Mouse (Mus musculus) liver, embryonic 16.5 days (tissue): Measurements from ENCODE around the gene Tulp3. TPM values are rescaled to one million over a fixed set of nuclear protein-coding genes. Genes with fewer than 3 reads are reported as not detected.
A peak's percentile ranks its signal among the peaks of the same experiment; 100 is the strongest.
"Not testable (repeated sequence)": the region's sequence is repeated elsewhere in the genome, so short reads cannot be mapped to it uniquely, and the experiment has no call there.

Source experiments
- ATAC-seq: fragments of 200-750 bp; cut with Nextera tagmentation; 2 replicates; pipeline ENCODE4 v1.8.0; 2017; ENCODE audit warnings: low read depth, mild to moderate bottlenecking, moderate number of reproducible peaks, moderate library complexity
- H3K27ac ChIP-seq: fragments of 300-500 bp; sonication (generic); 2 replicates; pipeline ENCODE4 v1.5.1; 2014; ENCODE audit warnings: mild to moderate bottlenecking, low read length
- H3K27me3 ChIP-seq: fragments of 300-500 bp; sonication (generic); 2 replicates; pipeline ENCODE4 v1.6.1; 2014; ENCODE audit warnings: low read depth, low read length, mixed read lengths; ENCODE audit not compliant: control insufficient read depth, insufficient read depth
- H3K36me3 ChIP-seq: fragments of 300-500 bp; sonication (generic); 2 replicates; pipeline ENCODE4 v1.6.1; 2014; ENCODE audit warnings: mild to moderate bottlenecking; ENCODE audit not compliant: control insufficient read depth, insufficient read depth
- H3K4me1 ChIP-seq: fragments of 300-500 bp; sonication (generic); 2 replicates; pipeline ENCODE4 v1.6.1; 2014; ENCODE audit warnings: low read depth, low read length, mixed read lengths; ENCODE audit not compliant: control insufficient read depth
- H3K4me2 ChIP-seq: fragments of 300-500 bp; sonication (generic); 2 replicates; pipeline ENCODE4 v1.6.1; 2014; ENCODE audit warnings: low read depth, low read length, mixed read lengths
- H3K4me3 ChIP-seq: fragments of 300-500 bp; sonication (generic); 2 replicates; pipeline ENCODE4 v1.5.1; 2014; ENCODE audit warnings: low read depth, mild to moderate bottlenecking, low read length
- H3K9ac ChIP-seq: fragments of 300-500 bp; sonication (generic); 2 replicates; pipeline ENCODE4 v1.6.1; 2014; ENCODE audit warnings: low read depth, low read length
- H3K9me3 ChIP-seq: fragments of 300-500 bp; sonication (generic); replicated peaks from 2 replicates; pipeline ENCODE4 v1.6.1; 2016; ENCODE audit warnings: low read length; ENCODE audit not compliant: control insufficient read depth
- WGBS: fragments of 180-500 bp; shearing (Covaris S2); extraction: QIAGEN DNeasy Blood & Tissue Kit; methylation state at CpG from one replicate; pipeline ENCODE4 v1.1.7; 2014; ENCODE audit not compliant: insufficient replicate concordance; 5-methylcytosine and 5-hydroxymethylcytosine counted together
- polyA plus RNA-seq: library from polyadenylated mRNA; unstranded; fragments of >200 nt; fragmentation: Nextera tagmentation; extraction: Ambion mirVana; gene quantifications from 2 replicates; pipeline ENCODE4 v1.2.1, GENCODE M21; 2015

Gene Tulp3
- polyA plus RNA-seq, 1 experiment from 2014 or later = 1.7 TPM

DNA sequence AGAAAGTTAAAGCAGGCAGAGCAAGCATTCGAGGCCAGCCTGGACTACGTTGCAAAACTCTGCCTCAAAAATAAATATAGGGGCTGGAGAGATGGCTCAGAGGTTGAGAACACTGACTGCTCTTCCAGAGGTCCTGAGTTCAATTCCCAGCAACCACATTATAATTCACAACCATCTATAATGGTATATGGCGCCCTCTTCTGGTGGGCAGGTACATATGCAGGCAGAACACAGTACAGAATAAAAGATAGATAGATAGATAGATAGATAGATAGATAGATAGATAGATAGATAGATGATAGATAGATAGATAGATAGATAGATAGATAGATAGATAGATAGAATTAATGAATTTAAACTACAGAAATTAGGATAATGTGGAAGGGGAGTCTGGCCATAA lies 53.0 kb downstream of the Tulp3 start:
- not testable (repeated sequence) for H3K9me3 ChIP-seq, H3K27ac ChIP-seq, H3K9ac ChIP-seq, ATAC-seq, H3K36me3 ChIP-seq, H3K4me3 ChIP-seq, H3K4me2 ChIP-seq, H3K4me1 ChIP-seq
- WGBS = 58% methylated on average over 3 of the region's 3 CpGs
- H3K27me3 ChIP-seq = peaks cover 40% of the 10 kb centered on the region

DNA sequence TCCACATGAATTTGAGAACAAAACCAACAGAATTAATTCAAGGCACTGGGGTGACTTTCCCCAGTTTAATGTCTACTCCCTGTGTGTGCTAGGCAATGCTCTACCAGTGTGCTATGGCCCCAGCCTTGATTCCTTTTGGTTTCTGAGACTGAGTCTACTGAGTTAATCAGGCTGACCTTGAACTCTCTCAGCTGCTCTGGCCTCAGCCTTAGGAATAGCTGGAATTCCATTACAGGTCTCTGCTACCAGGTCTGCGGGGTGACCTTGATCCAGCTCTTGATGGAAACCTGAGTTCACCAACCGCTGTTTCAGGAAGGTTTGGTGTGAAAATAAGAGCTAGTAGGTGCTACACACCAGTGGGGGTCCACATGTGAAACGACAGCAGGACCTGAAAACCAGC lies 53.8 kb downstream of the Tulp3 start:
- no peak for ATAC-seq
- 68% methylated on average over 3 of the region's 3 CpGs for whole genome bisulfite sequencing
- Histone ChIP-seq H3K27ac (no peak overlapping the region), H3K4me1 (no peaks in the 10 kb centered on the region; the same call in 1 of the 2 replicates), H3K9ac (no peak overlapping the region), H3K27me3 (peaks cover 40% of the 10 kb centered on the region), H3K4me3 (no peak overlapping the region), H3K4me2 (no peak overlapping the region), H3K36me3 (no peaks in the 10 kb centered on the region), H3K9me3 (no peaks in the 10 kb centered on the region)

DNA sequence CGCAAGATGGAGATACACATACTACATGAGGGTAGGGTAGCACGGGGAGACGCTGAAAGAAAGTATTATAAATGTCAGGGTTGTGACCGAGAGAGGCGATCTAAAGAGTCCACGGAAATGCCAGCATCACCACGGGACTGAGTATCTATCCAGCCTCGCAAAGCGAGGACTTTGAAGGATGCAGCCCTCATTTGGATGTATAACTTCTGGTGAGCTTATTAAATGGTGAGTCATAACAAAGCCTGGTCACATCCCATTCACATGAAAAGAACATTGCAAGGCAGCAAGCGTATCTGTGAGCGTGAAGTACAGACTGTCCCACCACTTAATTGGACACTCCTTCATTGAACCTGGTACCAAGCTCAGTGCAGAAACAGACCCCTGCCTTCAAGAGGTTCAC lies 54.2 kb downstream of the Tulp3 start:
- Histone ChIP-seq H3K4me2 (no peak overlapping the region), H3K4me1 (no peaks in the 10 kb centered on the region; the same call in none of the 2 replicates), H3K9me3 (no peaks in the 10 kb centered on the region), H3K4me3 (no peak overlapping the region), H3K9ac (no peak overlapping the region), H3K36me3 (no peaks in the 10 kb centered on the region), H3K27me3 (peaks cover 40% of the 10 kb centered on the region), H3K27ac (no peak overlapping the region)
- 39% methylated on average over 11 of the region's 11 CpGs for WGBS
- ATAC-seq = no peak

DNA sequence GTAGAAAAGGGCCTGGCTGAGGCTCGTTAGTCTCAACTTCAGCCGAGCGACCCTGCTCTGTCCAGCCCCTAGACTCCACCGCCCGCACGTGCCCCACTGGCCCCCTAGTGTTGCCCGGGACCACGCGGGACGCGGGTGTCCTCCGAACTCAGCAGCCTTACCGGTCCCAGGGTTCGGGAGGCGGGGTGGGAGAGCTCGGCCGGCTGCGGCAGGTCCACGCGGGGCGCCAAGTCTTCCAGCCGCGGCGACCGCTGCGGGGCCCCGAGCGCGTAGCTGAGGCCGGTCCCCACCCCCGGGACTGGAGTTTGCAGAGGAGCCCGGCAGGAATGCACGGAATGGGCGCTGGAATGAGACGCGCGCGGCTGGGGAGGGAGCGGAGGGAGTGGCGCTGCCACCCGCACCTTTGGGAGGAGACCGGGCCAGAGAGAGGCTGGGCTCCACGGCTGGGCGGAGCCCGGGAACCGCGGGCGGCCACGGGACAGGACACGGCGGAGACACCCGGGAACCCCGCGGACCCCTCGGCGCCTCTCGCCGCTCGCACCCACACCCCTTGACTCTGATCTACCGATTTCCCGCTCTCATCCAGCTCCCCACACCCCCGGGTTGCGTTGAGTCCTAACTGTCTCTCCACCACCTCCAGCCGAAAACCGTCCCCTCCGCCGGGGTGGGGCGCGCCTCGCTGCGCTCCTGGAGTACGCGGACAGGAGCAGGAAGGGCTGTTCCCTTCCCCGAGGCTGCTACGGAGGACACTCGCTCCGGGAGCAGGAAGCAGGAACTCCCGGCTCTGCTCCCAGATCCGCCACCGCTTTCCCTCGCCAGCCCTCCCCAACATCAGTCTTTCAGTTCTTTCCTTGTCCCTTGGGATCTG lies 55.3 kb downstream of the Tulp3 start, which contains the start of gene Tead4:
Gene Tead4 (minus strand): TSS at position 690 of the 868 bp plus-strand sequence.
- H3K4me3 ChIP-seq = peak within 1 kb of the TSS; percentile 60
- WGBS = under 1% methylated on average over 72 of the region's 81 CpGs
- peak within 1 kb of the TSS; percentile 52 for H3K4me2 ChIP-seq
- H3K9me3 ChIP-seq = no peaks in the 10 kb centered on the region
- no peaks in the 10 kb centered on the region; the same call in none of the 2 replicates for H3K4me1 ChIP-seq
- H3K9ac ChIP-seq = peak within 1 kb of the TSS; percentile 43
- no peaks in the 10 kb centered on the region for H3K36me3 ChIP-seq
- peaks cover 40% of the 10 kb centered on the region for H3K27me3 ChIP-seq
- H3K27ac ChIP-seq = peak within 1 kb of the TSS; percentile 30; the same call in 1 of the 2 replicates
- ATAC-seq = peak; percentile 76

DNA sequence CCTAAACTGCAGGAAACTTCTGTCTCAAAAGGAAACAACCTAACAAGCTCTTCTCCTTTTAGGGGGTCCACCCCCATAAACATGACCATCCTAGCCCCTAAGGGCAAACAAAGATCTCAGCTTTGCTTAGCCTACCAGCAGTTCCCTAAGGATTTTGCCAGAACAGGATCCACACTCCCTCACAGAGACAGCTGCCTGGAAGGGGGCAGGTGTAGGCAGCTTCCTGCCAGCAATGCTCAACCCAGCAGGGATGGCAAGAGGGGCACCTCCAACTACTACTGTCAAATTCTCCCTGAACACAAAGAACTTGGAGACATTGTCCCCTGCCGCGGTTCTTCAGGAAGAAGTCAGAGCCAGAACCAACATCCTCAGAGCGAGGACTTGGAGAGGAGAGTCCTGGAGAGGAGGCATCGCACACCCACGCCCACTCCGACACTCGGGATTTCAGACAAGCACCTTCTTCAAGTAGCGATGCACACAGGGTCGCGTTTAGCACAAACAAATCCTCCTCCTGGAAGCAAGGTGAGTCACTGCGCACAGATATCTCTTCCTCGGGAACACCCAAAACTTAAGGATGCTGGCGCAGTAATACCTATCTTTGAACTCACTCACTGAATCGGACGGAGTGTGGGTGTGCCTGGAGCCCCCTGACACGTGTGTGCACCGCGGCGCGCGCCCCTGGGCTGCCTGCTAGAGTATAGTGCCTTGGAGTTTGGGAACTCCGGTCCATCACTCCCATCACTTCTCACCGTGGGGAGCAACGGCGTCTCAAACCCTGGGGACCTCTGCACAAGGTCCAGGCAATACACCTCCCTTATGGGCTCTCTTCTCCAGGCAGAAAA lies 56.1 kb downstream of the Tulp3 start:
- Histone ChIP-seq H3K27me3 (peaks cover 40% of the 10 kb centered on the region), H3K9me3 (no peaks in the 10 kb centered on the region), H3K36me3 (no peaks in the 10 kb centered on the region), H3K4me3 (peak overlapping the region; percentile 60), H3K9ac (peak overlapping the region; percentile 43; the same call in 1 of the 2 replicates), H3K27ac (no peak overlapping the region), H3K4me1 (no peaks in the 10 kb centered on the region; the same call in none of the 2 replicates), H3K4me2 (peak overlapping the region; percentile 52)
- ATAC-seq = no peak
- WGBS = 1% methylated on average over 25 of the region's 25 CpGs

DNA sequence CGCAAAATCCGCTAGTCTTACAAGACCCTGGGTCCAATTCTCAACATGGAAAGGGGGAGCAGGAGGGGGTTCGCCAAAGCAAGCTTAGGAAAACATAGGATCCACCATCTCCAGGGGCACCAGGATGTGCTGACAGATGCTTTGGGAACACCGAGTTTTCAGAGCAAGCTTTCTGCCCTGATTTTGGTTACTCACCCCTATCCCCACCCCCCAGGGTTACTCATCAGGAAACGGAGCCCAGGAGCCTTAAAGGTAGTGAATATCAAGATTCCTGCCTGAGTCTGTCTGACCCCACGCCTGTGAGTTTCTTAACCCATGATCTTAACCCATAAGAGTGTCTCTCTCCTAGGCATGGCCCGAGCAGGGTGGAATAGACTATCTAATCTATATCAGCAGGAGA lies 57.4 kb downstream of the Tulp3 start:
- H3K9me3 ChIP-seq = no peaks in the 10 kb centered on the region
- no peak overlapping the region for H3K9ac ChIP-seq
- no peak for ATAC-seq
- H3K4me1 ChIP-seq = no peaks in the 10 kb centered on the region; the same call in none of the 2 replicates
- no peak overlapping the region for H3K4me2 ChIP-seq
- H3K4me3 ChIP-seq = no peak overlapping the region
- H3K27ac ChIP-seq = no peak overlapping the region
- peaks cover 40% of the 10 kb centered on the region for H3K27me3 ChIP-seq
- H3K36me3 ChIP-seq = no peaks in the 10 kb centered on the region
- WGBS = 33% methylated on average over 7 of the region's 7 CpGs

DNA sequence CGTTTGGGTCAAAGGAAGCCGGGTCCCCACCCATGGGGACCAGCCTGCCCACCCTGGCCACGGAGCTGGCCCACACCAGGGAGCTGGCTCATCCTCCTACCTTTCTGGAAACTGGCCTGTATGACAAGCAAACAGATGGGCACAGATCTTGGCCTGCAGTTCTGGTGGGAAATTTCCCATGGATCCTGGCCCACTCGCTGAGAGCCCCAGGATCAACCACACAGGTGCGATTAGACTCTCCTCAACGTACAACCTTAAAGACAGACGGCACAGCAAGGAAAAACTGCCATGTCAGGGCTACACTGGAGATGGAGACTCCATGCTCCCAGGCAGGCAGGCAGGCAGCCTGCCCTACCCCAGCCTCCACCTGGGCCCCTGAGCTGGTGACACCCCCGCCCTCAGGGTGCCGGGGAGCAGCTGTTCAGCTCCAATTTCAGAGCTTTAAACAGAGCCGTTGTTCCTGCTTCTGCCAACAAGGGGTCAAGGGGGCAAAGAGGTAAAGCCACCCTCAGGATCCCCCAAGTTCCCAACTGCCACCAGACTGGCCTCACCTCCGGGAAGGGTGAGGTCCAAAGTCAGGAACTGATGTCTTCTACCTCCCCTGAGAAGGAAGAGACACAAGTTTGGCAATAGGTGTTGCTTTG lies 58.8 kb downstream of the Tulp3 start:
- no peak for ATAC-seq
- Histone ChIP-seq H3K27ac (no peak overlapping the region), H3K9ac (no peak overlapping the region), H3K27me3 (peaks cover 35% of the 10 kb centered on the region), H3K36me3 (no peaks in the 10 kb centered on the region), H3K9me3 (no peaks in the 10 kb centered on the region), H3K4me3 (no peak overlapping the region), H3K4me1 (no peaks in the 10 kb centered on the region; the same call in none of the 2 replicates), H3K4me2 (no peak overlapping the region)
- WGBS = 40% methylated on average over 11 of the region's 11 CpGs

DNA sequence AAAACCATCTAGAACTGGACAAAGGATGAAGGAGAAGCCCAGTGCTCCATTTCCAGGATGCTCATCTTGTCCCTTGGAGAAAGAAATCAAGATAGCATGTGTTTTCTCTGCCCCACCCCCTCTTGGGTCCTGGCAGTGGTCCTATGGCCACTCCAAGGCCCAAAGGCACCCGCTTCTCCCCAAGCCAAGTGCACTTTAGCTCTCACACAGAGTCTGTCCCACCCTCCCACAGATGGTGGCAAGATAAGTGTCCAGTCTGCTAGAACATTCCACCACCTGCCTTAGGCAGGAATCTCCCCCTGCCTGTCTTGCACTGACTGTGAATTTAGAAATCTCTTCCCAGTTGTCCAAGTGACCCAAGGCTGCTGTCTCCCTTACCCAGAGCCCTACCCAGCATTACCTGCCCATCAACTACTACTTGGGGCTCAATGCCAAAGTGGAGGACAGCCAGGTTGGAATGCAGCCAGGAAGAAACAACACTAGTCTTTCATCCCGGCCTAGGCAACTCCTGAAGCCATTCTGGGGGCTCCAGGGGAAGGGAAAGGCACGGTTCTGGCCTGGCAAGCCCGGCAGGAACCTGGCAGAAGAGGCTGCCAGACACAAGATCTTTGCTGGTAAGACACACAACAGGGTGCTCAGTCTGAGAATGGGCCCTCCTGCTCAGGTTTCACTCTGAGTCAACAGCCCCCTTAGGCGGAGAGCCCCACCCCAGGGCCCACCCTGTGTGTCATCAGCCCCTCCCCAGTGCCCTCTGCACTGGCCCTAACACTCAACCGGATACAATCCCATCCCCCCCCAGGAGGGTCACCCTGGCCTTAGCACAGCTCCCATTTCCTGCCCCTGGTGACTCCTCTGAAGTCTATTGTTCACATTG lies 59.5 kb downstream of the Tulp3 start:
- peak; percentile 35 for ATAC-seq
- H3K27me3 ChIP-seq = peaks cover 27% of the 10 kb centered on the region
- H3K9ac ChIP-seq = no peak overlapping the region
- H3K4me2 ChIP-seq = no peak overlapping the region
- H3K4me1 ChIP-seq = no peaks in the 10 kb centered on the region; the same call in none of the 2 replicates
- no peak overlapping the region for H3K4me3 ChIP-seq
- no peaks in the 10 kb centered on the region for H3K36me3 ChIP-seq
- 34% methylated on average over 6 of the region's 6 CpGs for WGBS
- no peak overlapping the region for H3K27ac ChIP-seq
- H3K9me3 ChIP-seq = no peaks in the 10 kb centered on the region
